In genomic region chr14:76671023-76671422, GRCm38 (mm10) we compare ENCODE assay signal across 17 mouse cellular contexts.
"Had no signal": no experiment of that assay in that cellular context is flagged by ENCODE, and none has a peak within 500 bp of the region (broad histone marks: within the 10 kb centered on the region; RNA-seq: fewer than 3 reads in every experiment).

No protein-coding gene starts in this region.

- DNase-seq: liver; liver, embryonic 13.5 days; liver, postnatal 0 days; right cerebral cortex, postnatal 14 days; thymus, adult 2 months; thymus, postnatal 25 days; thymus, postnatal 4 days had no signal

- H3K4me2 ChIP-seq: liver, embryonic 11.5 days; liver, embryonic 13.5 days; liver, embryonic 15.5 days; midbrain, embryonic 11.5 days; midbrain, embryonic 13.5 days; midbrain, embryonic 15.5 days; neural tube, embryonic 12.5 days; stomach, embryonic 15.5 days had no signal

- H3K4me1 ChIP-seq: neural tube, embryonic 12.5 days had no signal

- H3K27me3 ChIP-seq: liver, embryonic 13.5 days; liver, embryonic 15.5 days; midbrain, embryonic 13.5 days; midbrain, embryonic 15.5 days; stomach, embryonic 15.5 days had no signal

- H3K36me3 ChIP-seq: liver, embryonic 13.5 days; liver, embryonic 15.5 days; midbrain, embryonic 13.5 days; midbrain, embryonic 15.5 days; neural tube, embryonic 12.5 days; stomach, embryonic 15.5 days had no signal

- ATAC-seq: liver, postnatal 0 days; midbrain, embryonic 13.5 days; midbrain, embryonic 15.5 days had no signal

- H3K4me3 ChIP-seq: liver, embryonic 13.5 days; liver, embryonic 15.5 days; megakaryocyte, embryonic 14.5 days; midbrain, embryonic 13.5 days; midbrain, embryonic 15.5 days; neural tube, embryonic 12.5 days; stomach, embryonic 15.5 days had no signal

- H3K9me3 ChIP-seq: liver, embryonic 13.5 days; liver, embryonic 15.5 days; megakaryocyte, embryonic 14.5 days; midbrain, embryonic 13.5 days; midbrain, embryonic 15.5 days; neural tube, embryonic 12.5 days; stomach, embryonic 15.5 days had no signal

- H3K27ac ChIP-seq: liver, embryonic 13.5 days; liver, embryonic 15.5 days; macrophage; midbrain, embryonic 13.5 days; midbrain, embryonic 15.5 days; neural tube, embryonic 12.5 days; stomach, embryonic 15.5 days; stomach, postnatal 0 days had no signal

- H3K9ac ChIP-seq: liver, embryonic 13.5 days; liver, embryonic 15.5 days; liver, postnatal 0 days; midbrain, embryonic 13.5 days; midbrain, embryonic 15.5 days; neural tube, embryonic 12.5 days; stomach, embryonic 15.5 days had no signal
